Mouse (Mus musculus) heart, embryonic 14.5 days (tissue): Measurements from ENCODE around the gene Pcbp3. TPM values are rescaled to one million over a fixed set of nuclear protein-coding genes. Genes with fewer than 3 reads are reported as not detected.

Source experiments
- polyA plus RNA-seq: library from polyadenylated mRNA; unstranded; fragments of >200 nt; fragmentation: Nextera tagmentation; extraction: Ambion mirVana; gene quantifications from 2 replicates; pipeline ENCODE4 v1.2.1, GENCODE M21; 2014

Pcbp3 gene
- polyA plus RNA-seq, 1 experiment from 2014 or later: 6.3 TPM

Other genes with a start within 250 kb of the Pcbp3 start
- gene Col6a1, start 235.7 kb downstream of the Pcbp3 start, polyA plus RNA-seq: 58.9 and 59.7 TPM in 2 replicates
- 12.0 and 12.2 TPM in 2 replicates for gene Slc19a1, start 70.4 kb upstream of the Pcbp3 start, polyA plus RNA-seq
- gene Col18a1, start 204.7 kb upstream of the Pcbp3 start, polyA plus RNA-seq: 93.5 and 102 TPM in 2 replicates